Mouse (Mus musculus): ENCODE measurements around the gene Acsl5. TPM values are rescaled to one million over a fixed set of nuclear protein-coding genes. Genes with fewer than 3 reads are reported as not detected.

Acsl5 gene
- polyA plus RNA-seq, 1 experiment = 449 TPM

GRCm38 (mm10) chr19:55288974-55289373 is 37.2 kb downstream of the Acsl5 start:
- H3K27ac ChIP-seq (replicated peaks; ENCODE audit: low read depth, low read length) = no peak overlapping the region
- no peak overlapping the region for H3K4me3 ChIP-seq (ENCODE audit: insufficient read depth, low read depth, low read length)
- H3K4me1 ChIP-seq (ENCODE audit: control insufficient read depth, insufficient read depth, insufficient read length, low read length) = peaks cover 3% of the 10 kb centered on the region; the same call in 1 of the 2 replicates

DNA sequence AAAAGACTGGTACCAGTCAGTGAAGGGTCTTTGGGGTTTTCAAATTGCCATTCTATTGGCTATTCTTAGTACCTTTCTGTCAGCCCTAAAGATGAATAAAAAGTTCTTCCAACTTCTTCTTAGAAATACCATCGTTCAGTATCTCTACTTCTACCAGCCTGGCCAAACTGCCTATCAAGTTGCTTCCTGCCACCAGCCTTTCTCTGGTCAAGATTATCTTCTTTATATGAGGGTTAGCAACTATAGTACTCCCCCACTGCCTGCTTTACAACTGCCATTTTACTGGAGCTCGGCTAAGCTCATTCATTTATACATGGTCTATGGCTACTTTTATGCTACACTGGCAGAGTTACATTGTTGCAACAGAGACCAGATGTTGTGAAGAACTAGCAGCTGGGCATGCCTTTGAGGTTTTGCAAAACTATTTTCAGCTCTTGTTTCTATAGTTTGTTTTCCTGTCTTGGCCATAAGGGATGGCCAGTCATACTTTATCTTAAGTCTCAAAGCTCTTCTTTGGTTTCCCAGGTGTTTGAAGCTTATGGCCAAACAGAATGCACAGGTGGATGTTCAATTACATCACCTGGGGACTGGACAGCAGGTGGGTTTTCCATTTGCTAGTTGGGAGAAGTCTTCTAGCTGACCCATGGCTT is 39.0 kb downstream of the Acsl5 start:
- no peak overlapping the region for H3K27ac ChIP-seq (replicated peaks; ENCODE audit: low read depth, low read length)
- peaks cover 3% of the 10 kb centered on the region; the same call in 1 of the 2 replicates for H3K4me1 ChIP-seq (ENCODE audit: control insufficient read depth, insufficient read depth, insufficient read length, low read length)
- H3K4me3 ChIP-seq (ENCODE audit: insufficient read depth, low read depth, low read length) = no peak overlapping the region

DNA sequence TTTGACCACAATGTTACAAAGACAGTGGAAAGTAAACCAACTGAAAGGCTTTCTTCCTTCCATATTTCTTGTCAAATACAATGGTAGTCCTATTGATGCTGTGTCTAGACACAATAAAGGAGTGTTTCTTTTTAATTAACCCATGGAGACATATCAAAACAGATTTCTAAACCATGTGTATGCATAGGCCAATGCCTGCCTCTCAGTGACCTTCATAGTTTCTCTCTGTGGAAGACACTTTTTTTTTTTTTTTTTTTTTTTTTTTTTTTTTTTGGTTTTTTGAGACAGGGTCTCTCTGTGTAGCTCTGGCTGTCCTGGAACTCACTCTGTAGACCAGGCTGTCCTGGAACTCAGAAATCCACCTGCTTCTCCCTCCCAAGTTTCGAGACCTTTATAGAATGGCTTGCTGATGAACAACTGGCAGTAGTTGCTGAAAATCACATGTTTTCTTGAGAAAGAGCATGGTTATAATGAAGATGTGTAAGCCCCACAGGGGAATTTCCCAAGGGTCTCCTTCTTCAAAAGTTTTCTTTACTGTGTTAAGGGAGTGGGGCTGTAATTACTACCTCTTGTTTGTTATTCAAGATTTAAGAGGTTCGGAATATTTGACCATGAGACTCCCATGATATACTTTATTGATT is 40.6 kb downstream of the Acsl5 start:
- Histone ChIP-seq H3K4me1 (ENCODE audit: control insufficient read depth, insufficient read depth, insufficient read length, low read length) (peaks cover 3% of the 10 kb centered on the region; the same call in 1 of the 2 replicates), H3K27ac (replicated peaks; ENCODE audit: low read depth, low read length) (no peak overlapping the region), H3K4me3 (ENCODE audit: insufficient read depth, low read depth, low read length) (no peak overlapping the region)

GRCm38 (mm10) chr19:55293175-55293574 is 41.4 kb downstream of the Acsl5 start:
- no peak overlapping the region for H3K27ac ChIP-seq (replicated peaks; ENCODE audit: low read depth, low read length)
- no peak overlapping the region for H3K4me3 ChIP-seq (ENCODE audit: insufficient read depth, low read depth, low read length)
- H3K4me1 ChIP-seq (ENCODE audit: control insufficient read depth, insufficient read depth, insufficient read length, low read length) = peaks cover 3% of the 10 kb centered on the region; the same call in 1 of the 2 replicates

DNA sequence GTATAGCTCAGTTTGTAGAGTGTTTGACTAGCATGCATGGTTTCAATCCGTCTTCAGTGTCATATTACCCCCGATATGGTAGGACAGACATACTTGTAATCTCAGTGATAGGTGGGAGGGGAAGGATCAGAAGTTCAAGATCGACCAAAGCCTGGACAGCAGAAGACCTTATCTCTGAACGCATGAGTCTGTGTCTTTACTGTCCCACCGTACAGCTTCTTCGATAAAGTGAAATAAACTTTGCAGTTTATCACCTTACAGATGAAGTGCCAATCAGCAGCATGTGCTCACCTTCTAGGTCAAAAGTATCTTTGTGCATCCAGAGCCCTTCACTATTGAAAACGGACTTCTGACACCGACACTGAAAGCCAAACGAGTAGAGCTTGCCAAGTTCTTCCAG is 43.3 kb downstream of the Acsl5 start:
- Histone ChIP-seq H3K27ac (replicated peaks; ENCODE audit: low read depth, low read length) (no peak overlapping the region), H3K4me3 (ENCODE audit: insufficient read depth, low read depth, low read length) (no peak overlapping the region), H3K4me1 (ENCODE audit: control insufficient read depth, insufficient read depth, insufficient read length, low read length) (peaks cover 3% of the 10 kb centered on the region; the same call in 1 of the 2 replicates)

- Histone ChIP-seq H3K4me1 (ENCODE audit: control insufficient read depth, insufficient read depth, insufficient read length, low read length) (peaks cover 3% of the 10 kb centered on the region; the same call in 1 of the 2 replicates), H3K4me3 (ENCODE audit: insufficient read depth, low read depth, low read length) (no peak overlapping the region), H3K27ac (replicated peaks; ENCODE audit: low read depth, low read length) (no peak overlapping the region)
Observed at GRCm38 (mm10) chr19:55295556-55295955, 43.8 kb downstream of the Acsl5 start.

DNA sequence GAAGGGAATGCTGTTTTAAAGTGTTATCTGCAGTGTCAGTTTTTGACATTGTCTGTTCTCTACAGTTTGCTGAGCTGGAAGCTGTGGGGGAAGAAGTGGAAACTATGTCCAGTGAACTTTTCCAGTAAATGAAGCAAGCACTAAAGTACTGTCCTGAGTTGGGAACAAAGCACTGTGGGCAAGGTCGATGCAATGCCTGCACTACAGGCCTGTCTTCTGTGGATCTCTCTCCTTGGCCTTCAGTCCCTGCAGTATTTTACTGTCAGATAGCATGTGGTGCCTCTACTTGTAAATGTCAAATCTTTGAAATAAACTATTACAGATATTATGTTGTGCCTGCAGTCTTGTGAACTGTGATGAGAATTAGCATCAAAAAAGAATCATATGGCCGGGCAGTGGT is 44.6 kb downstream of the Acsl5 start:
- Histone ChIP-seq H3K4me1 (ENCODE audit: control insufficient read depth, insufficient read depth, insufficient read length, low read length) (peaks cover 3% of the 10 kb centered on the region; the same call in 1 of the 2 replicates), H3K27ac (replicated peaks; ENCODE audit: low read depth, low read length) (no peak overlapping the region), H3K4me3 (ENCODE audit: insufficient read depth, low read depth, low read length) (no peak overlapping the region)

- no peak overlapping the region for H3K4me3 ChIP-seq (ENCODE audit: insufficient read depth, low read depth, low read length)
- no peak overlapping the region for H3K27ac ChIP-seq (replicated peaks; ENCODE audit: low read depth, low read length)
- peaks cover 3% of the 10 kb centered on the region; the same call in 1 of the 2 replicates for H3K4me1 ChIP-seq (ENCODE audit: control insufficient read depth, insufficient read depth, insufficient read length, low read length)
Observed at GRCm38 (mm10) chr19:55297489-55297888, 45.8 kb downstream of the Acsl5 start.

- Histone ChIP-seq H3K27ac (replicated peaks; ENCODE audit: low read depth, low read length) (no peak overlapping the region), H3K4me1 (ENCODE audit: control insufficient read depth, insufficient read depth, insufficient read length, low read length) (peaks cover 2% of the 10 kb centered on the region; the same call in 1 of the 2 replicates)
Observed at GRCm38 (mm10) chr19:55297961-55298360, 46.2 kb downstream of the Acsl5 start.

GRCm38 (mm10) chr19:55299378-55299777 is 47.6 kb downstream of the Acsl5 start:
- H3K27ac ChIP-seq (replicated peaks; ENCODE audit: low read depth, low read length) = no peak overlapping the region
- no peak overlapping the region for H3K4me3 ChIP-seq (ENCODE audit: insufficient read depth, low read depth, low read length)
- no peaks in the 10 kb centered on the region for H3K4me1 ChIP-seq (ENCODE audit: control insufficient read depth, insufficient read depth, insufficient read length, low read length)

More at GRCm38 (mm10) chr19:55297961-55298360, 46.2 kb downstream of the Acsl5 start:
- H3K4me3 ChIP-seq (ENCODE audit: insufficient read depth, low read depth, low read length) = no peak overlapping the region

- no peak overlapping the region for H3K4me3 ChIP-seq (ENCODE audit: insufficient read depth, low read depth, low read length)
- H3K4me1 ChIP-seq (ENCODE audit: control insufficient read depth, insufficient read depth, insufficient read length, low read length) = no peaks in the 10 kb centered on the region
- no peak overlapping the region for H3K27ac ChIP-seq (replicated peaks; ENCODE audit: low read depth, low read length)
Observed at GRCm38 (mm10) chr19:55300525-55300924, 48.8 kb downstream of the Acsl5 start.

DNA sequence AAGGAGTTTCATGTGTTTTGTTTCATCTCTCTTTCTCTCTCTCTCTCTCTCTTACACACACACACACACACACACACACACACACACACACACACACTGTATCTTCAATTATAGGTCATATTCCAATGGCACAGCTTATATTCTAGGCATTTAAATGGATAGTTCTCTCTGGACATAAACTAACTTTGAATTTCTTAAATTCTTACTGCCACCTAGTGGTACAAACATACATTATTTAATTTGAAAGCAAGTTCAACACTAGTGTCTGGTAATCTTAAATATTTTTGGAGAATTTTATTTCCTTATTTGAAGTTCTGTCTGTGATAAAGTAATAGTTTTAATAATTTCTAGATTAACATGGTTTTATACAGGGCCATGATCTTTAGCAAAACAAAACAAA is 53.3 kb downstream of the Acsl5 start:
- H3K4me1 ChIP-seq (ENCODE audit: control insufficient read depth, insufficient read depth, insufficient read length, low read length) = no peaks in the 10 kb centered on the region
- H3K4me3 ChIP-seq (ENCODE audit: insufficient read depth, low read depth, low read length) = no peak overlapping the region
- no peak overlapping the region for H3K27ac ChIP-seq (replicated peaks; ENCODE audit: low read depth, low read length)

- Histone ChIP-seq H3K27ac (replicated peaks; ENCODE audit: low read depth, low read length) (no peak overlapping the region), H3K4me1 (ENCODE audit: control insufficient read depth, insufficient read depth, insufficient read length, low read length) (0 out of 2 replicates have a peak, but pooled peaks cover 1% of the 10 kb centered on the region), H3K4me3 (ENCODE audit: insufficient read depth, low read depth, low read length) (no peak overlapping the region)
Observed at GRCm38 (mm10) chr19:55311874-55312273, 60.1 kb downstream of the Acsl5 start.

- Histone ChIP-seq H3K4me1 (ENCODE audit: control insufficient read depth, insufficient read depth, insufficient read length, low read length) (0 out of 2 replicates have a peak, but pooled peaks cover 2% of the 10 kb centered on the region), H3K27ac (replicated peaks; ENCODE audit: low read depth, low read length) (no peak overlapping the region), H3K4me3 (ENCODE audit: insufficient read depth, low read depth, low read length) (no peak overlapping the region)
Observed at GRCm38 (mm10) chr19:55313649-55314048, 61.9 kb downstream of the Acsl5 start.

GRCm38 (mm10) chr19:55315452-55316108 is 63.8 kb downstream of the Acsl5 start, which contains the start of gene Zdhhc6:
Zdhhc6 (minus strand) TSS chr19:55316032.
- H3K4me3 ChIP-seq (ENCODE audit: insufficient read depth, low read depth, low read length) = peak within 1 kb of the TSS; percentile 95
- peak within 1 kb of the TSS; percentile 90 for H3K27ac ChIP-seq (replicated peaks; ENCODE audit: low read depth, low read length)
- 0 out of 2 replicates have a peak, but pooled peaks cover 2% of the 10 kb centered on the region for H3K4me1 ChIP-seq (ENCODE audit: control insufficient read depth, insufficient read depth, insufficient read length, low read length)

All from brown adipose tissue, adult 24 weeks (tissue).